ENCODE assay signal across 7 mouse cellular contexts in the genomic region with DNA sequence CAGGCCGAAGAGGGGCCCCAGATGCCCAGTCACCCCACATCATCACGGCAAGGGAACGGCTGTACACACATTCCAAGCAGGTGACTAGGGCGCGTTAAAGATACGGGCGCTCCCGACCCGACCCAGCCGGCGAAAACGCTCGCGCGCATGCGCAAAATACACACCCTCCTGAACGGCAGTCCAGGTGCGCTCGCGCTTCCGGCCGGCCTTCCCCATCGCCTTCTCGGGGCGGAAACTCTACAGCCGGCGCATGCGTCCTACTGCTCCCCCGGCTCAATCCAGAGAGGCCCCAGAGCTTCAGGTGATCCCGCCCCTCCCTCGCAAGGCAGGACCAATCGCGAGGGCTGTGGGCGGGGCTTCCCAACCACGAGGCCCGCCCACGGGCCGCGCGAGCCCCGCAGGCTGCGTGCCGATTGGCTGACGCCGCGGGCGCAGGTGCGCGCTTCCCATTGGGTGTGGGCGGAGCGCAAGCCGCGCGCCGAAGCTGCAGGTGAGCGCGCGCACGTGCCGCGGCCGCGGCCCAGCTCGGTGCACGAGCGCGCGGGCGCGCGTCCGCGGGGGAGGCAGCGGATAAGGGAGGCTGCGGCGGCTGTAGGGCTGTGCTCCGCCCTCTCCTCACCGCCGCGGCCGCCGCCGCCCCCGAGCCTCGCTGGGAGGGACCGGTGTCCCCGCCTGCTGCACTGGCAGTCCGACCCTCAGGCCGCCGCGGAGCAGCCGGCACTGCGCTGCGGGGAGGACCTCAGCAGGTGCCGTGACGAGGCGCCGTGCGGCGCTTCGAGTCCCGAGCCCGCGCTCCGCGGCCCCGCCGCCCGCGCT. TPM values are rescaled to one million over a fixed set of nuclear protein-coding genes. Genes with fewer than 3 reads are reported as not detected.
DNase-seq lines count a peak whose midpoint lies in the region; ATAC-seq lines count a peak whose summit lies in the region.

Gene Pard6b, plus strand, starts transcription at position 574 of the 816 bp plus-strand sequence.

- H3K4me3 ChIP-seq in embryonic facial prominence, embryonic 12.5 days: peak within 1 kb of the TSS; percentile 77
- H3K4me3 ChIP-seq in limb, embryonic 11.5 days (ENCODE audit: low read depth, low read length): peak within 1 kb of the TSS; percentile 64
- peak within 1 kb of the TSS; percentile 79 for H3K4me3 ChIP-seq in midbrain, embryonic 14.5 days (replicated peaks; ENCODE audit: low read depth, low read length)

- peak; percentile 90 for ATAC-seq in embryonic facial prominence, embryonic 12.5 days (ENCODE audit: insufficient number of reproducible peaks, insufficient read depth, low FRiP score, low TSS enrichment)
- peak; percentile 96 for ATAC-seq in limb, embryonic 11.5 days (ENCODE audit: insufficient number of reproducible peaks, low FRiP score, low TSS enrichment, low read depth)
- ATAC-seq in midbrain, embryonic 14.5 days (ENCODE audit: low FRiP score, low TSS enrichment): peak; percentile 94

- peak within 1 kb of the TSS; percentile 51 for H3K27ac ChIP-seq in embryonic facial prominence, embryonic 12.5 days
- H3K27ac ChIP-seq in limb, embryonic 11.5 days (replicated peaks; ENCODE audit: low read depth, low read length): 0 out of 2 replicates have a peak within 1 kb of the TSS, but pooled peaks have one; percentile 21
- peak within 1 kb of the TSS; percentile 90 for H3K27ac ChIP-seq in midbrain, embryonic 14.5 days (replicated peaks; ENCODE audit: low read depth, low read length)

- DNase-seq in adrenal gland, postnatal 25 days: peak; percentile 94
- DNase-seq in heart, adult 11 months: peak; percentile 99
- peak; percentile 93 for DNase-seq in kidney, adult 18-20 months
- peak; percentile 98 for DNase-seq in limb, embryonic 11.5 days (ENCODE audit: low spot score)
- DNase-seq in midbrain, embryonic 14.5 days: peak; percentile 100
- peak; percentile 93 to 97 for DNase-seq in spleen, adult 18-20 months

- H3K9ac ChIP-seq in embryonic facial prominence, embryonic 12.5 days: peak within 1 kb of the TSS; percentile 66
- peak within 1 kb of the TSS; percentile 71 for H3K9ac ChIP-seq in limb, embryonic 11.5 days (ENCODE audit: low read length)
- H3K9ac ChIP-seq in midbrain, embryonic 14.5 days (replicated peaks; ENCODE audit: low read length): peak within 1 kb of the TSS; percentile 76

- H3K27me3 ChIP-seq in embryonic facial prominence, embryonic 12.5 days: peaks cover 28% of the 10 kb centered on the region
- H3K27me3 ChIP-seq in limb, embryonic 11.5 days (ENCODE audit: control insufficient read depth, insufficient read depth, low read length): peaks cover 10% of the 10 kb centered on the region
- peaks cover 12% of the 10 kb centered on the region; the same call in 1 of the 2 replicates for H3K27me3 ChIP-seq in midbrain, embryonic 14.5 days (ENCODE audit: control insufficient read depth, insufficient read depth, low read length)

- no peaks in the 10 kb centered on the region for H3K36me3 ChIP-seq in embryonic facial prominence, embryonic 12.5 days
- H3K36me3 ChIP-seq in limb, embryonic 11.5 days (ENCODE audit: control insufficient read depth, insufficient read depth, low read length): no peaks in the 10 kb centered on the region
- no peaks in the 10 kb centered on the region for H3K36me3 ChIP-seq in midbrain, embryonic 14.5 days (ENCODE audit: control insufficient read depth, insufficient read depth, low read length)

- H3K9me3 ChIP-seq in embryonic facial prominence, embryonic 12.5 days: no peaks in the 10 kb centered on the region
- no peaks in the 10 kb centered on the region for H3K9me3 ChIP-seq in limb, embryonic 11.5 days (ENCODE audit: control insufficient read depth, low read length)
- H3K9me3 ChIP-seq in midbrain, embryonic 14.5 days (ENCODE audit: control insufficient read depth, low read length): no peaks in the 10 kb centered on the region

- peaks cover 7% of the 10 kb centered on the region; the same call in 1 of the 2 replicates for H3K4me1 ChIP-seq in embryonic facial prominence, embryonic 12.5 days
- peaks cover 11% of the 10 kb centered on the region for H3K4me1 ChIP-seq in limb, embryonic 11.5 days (ENCODE audit: control insufficient read depth, insufficient read depth, low read length)
- H3K4me1 ChIP-seq in midbrain, embryonic 14.5 days (ENCODE audit: control insufficient read depth, insufficient read depth, low read length): peaks cover 14% of the 10 kb centered on the region; the same call in 1 of the 2 replicates

- 1% methylated on average over 73 of the region's 110 CpGs for WGBS in embryonic facial prominence, embryonic 12.5 days
- WGBS in limb, embryonic 11.5 days: under 1% methylated on average over 92 of the region's 110 CpGs
- WGBS in midbrain, embryonic 14.5 days: under 1% methylated on average over 106 of the region's 110 CpGs

- peak within 1 kb of the TSS; percentile 95 for H3K4me2 ChIP-seq in embryonic facial prominence, embryonic 12.5 days (replicated peaks)
- H3K4me2 ChIP-seq in limb, embryonic 11.5 days (ENCODE audit: low read depth, severe bottlenecking): peak within 1 kb of the TSS; percentile 99
- peak within 1 kb of the TSS; percentile 75 for H3K4me2 ChIP-seq in midbrain, embryonic 14.5 days (ENCODE audit: low read length)

RNA-seq across cellular contexts. Expression of gene Pard6b, which starts in this region (rescaled TPM):
- 1.6 and 2.3 TPM in 2 replicates for total RNA-seq in adrenal gland, postnatal 25 days (2021)
- 6.0 and 6.6 TPM in 2 replicates for polyA plus RNA-seq in embryonic facial prominence, embryonic 12.5 days (2016; fragmentation: Nextera tagmentation; extraction: Ambion mirVana)
- 5.0 and 5.7 TPM in 2 replicates for polyA plus RNA-seq in limb, embryonic 11.5 days (2014; fragmentation: Nextera tagmentation; extraction: Ambion mirVana)
- 8.2 and 9.2 TPM in 2 replicates for polyA plus RNA-seq in midbrain, embryonic 14.5 days (2014; fragmentation: Nextera tagmentation; extraction: Ambion mirVana)

Comparison
In these comparisons a context has a peak if more than half of its experiments do, and no peak if none do; other contexts are left out.
1. Peak in every context shown above with its lines: DNase-seq, ATAC-seq, H3K4me3 ChIP-seq and H3K27ac ChIP-seq.
2. H3K27ac ChIP-seq: peak in every context shown above with its lines; median percentile 90 in midbrain, embryonic 14.5 days; 51 in embryonic facial prominence, embryonic 12.5 days; 21 in limb, embryonic 11.5 days.